Mouse (Mus musculus) erythroblast, embryonic 14.5 days (primary cell): ENCODE results near the gene Insyn1.

Source experiments
- GATA1 ChIP-seq: IDR thresholded peaks from 2 replicates; pipeline ENCODE4 v1.6.1; 2012; ENCODE audit warnings: low read length, inconsistent platforms, mixed read lengths
- TAL1 ChIP-seq: IDR thresholded peaks from 3 replicates; pipeline ENCODE4 v1.6.1; 2012; ENCODE audit warnings: low read length, inconsistent platforms, mixed read lengths

DNA sequence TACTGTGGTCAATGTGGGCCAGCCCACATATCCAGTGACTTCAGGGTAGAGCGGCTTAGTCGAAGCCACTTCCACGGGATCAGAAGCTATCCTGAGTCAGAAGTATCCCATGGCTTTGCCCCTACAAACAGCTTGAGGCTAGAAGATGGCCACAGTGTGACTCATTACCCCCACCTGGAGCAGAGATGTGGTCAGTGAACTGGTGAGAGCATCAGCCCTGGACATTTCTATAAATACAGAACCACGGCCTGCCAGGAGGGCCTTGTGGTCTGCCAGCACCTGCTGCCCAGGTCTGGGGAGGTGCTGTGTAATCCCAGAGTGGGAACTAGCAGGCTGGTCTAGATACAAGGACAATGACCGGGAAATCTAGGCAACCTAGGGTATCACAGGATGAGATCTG lies 12.5 kb downstream of the Insyn1 start:
- TF ChIP-seq GATA1 (no peak), TAL1 (no peak)
